Mouse (Mus musculus) heart, postnatal 0 days (tissue): ENCODE data around the gene Bcl11a.

ENCODE experiments used
- CTCF ChIP-seq: IDR thresholded peaks from 2 replicates; pipeline ENCODE4 v1.5.1; 2016; ENCODE audit warnings: antibody characterized with exemption, control low read depth, low read depth
- EP300 ChIP-seq: IDR thresholded peaks from 2 replicates; pipeline ENCODE4 v1.6.1; 2016; ENCODE audit warnings: antibody characterized with exemption, low read depth

DNA sequence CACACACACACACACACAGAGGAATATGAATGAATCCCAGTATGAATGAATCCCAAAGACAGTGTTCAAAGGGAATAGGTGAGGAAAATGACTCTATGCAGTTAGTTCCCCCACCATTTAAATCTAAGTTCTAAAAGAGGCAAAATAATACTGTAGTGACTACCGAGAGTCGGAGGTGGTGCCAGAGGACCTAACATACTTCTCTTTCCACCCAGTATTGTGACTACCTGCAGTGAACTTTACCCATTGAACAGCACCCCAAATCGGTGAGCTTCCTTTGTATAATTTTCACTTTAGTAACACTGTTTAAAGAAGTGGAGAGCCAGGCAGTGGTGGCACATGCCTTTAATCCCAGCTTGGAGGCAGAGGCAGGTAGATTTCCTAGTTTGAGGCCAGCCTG lies 121.7 kb downstream of the Bcl11a start:
- TF ChIP-seq EP300, result no peak
- TF ChIP-seq CTCF, result no peak
